Mouse (Mus musculus) G1E (cell line): ENCODE measurements at regions not wholly inside any gene's neighbourhood (a gene's known extent, or its start where the extent isn't known, plus 50 kb on each side); places are given as distances from the start of the nearest gene placed in this dataset.

Source experiments
- ATAC-seq: 2 replicates; pipeline ENCODE4 v1.8.0; 2016; ENCODE audit warnings: mild to moderate bottlenecking; ENCODE audit not compliant: insufficient number of reproducible peaks, poor library complexity, low FRiP score, severe bottlenecking; ENCODE audit errors: extremely low read depth
- DNase-seq: peaks from one replicate; pipeline ENCODE4 v3.0.0; 2012; ENCODE audit warnings: low spot score
- H3K27me3 ChIP-seq: 2 replicates; pipeline ENCODE4 v1.6.1; 2012; ENCODE audit warnings: mild to moderate bottlenecking, low read length, inconsistent platforms; ENCODE audit not compliant: insufficient read depth
- H3K36me3 ChIP-seq: replicated peaks from 2 replicates; pipeline ENCODE3; 2012; ENCODE audit warnings: mild to moderate bottlenecking, inconsistent platforms
- H3K4me1 ChIP-seq: 2 replicates; pipeline ENCODE4 v1.6.1; 2012; ENCODE audit warnings: low read depth, low read length, inconsistent platforms, mixed read lengths; ENCODE audit not compliant: insufficient read depth
- H3K4me3 ChIP-seq: 2 replicates; pipeline ENCODE4 v1.5.1; 2012; ENCODE audit warnings: low read depth, mild to moderate bottlenecking, inconsistent platforms, low read length, moderate library complexity, mixed read lengths
- H3K9me3 ChIP-seq: replicated peaks from 2 replicates; pipeline ENCODE4 v1.6.1; 2012; ENCODE audit warnings: inconsistent platforms
- CTCF ChIP-seq: IDR thresholded peaks from 2 replicates; pipeline ENCODE4 v1.5.1; 2012; ENCODE audit warnings: low read depth, low read length, inconsistent platforms, mixed read lengths
- GATA1 ChIP-seq: IDR thresholded peaks from 2 replicates; pipeline ENCODE4 v1.6.1; 2012; ENCODE audit warnings: borderline replicate concordance, low read length, inconsistent platforms, mixed read lengths
- GATA2 ChIP-seq: IDR thresholded peaks from 2 replicates; pipeline ENCODE4 v1.6.1; 2012; ENCODE audit warnings: low read depth, low read length, inconsistent platforms, borderline replicate concordance
- POLR2AphosphoS5 ChIP-seq: IDR thresholded peaks from 2 replicates; pipeline ENCODE4 v1.6.1; 2012; ENCODE audit warnings: low read depth, low read length, inconsistent platforms; ENCODE audit not compliant: insufficient replicate concordance
- TAL1 ChIP-seq: conservative IDR thresholded peaks from 2 replicates; pipeline ENCODE4 v1.6.1; 2012; ENCODE audit warnings: low read depth, low read length, inconsistent platforms, mixed read lengths

DNA sequence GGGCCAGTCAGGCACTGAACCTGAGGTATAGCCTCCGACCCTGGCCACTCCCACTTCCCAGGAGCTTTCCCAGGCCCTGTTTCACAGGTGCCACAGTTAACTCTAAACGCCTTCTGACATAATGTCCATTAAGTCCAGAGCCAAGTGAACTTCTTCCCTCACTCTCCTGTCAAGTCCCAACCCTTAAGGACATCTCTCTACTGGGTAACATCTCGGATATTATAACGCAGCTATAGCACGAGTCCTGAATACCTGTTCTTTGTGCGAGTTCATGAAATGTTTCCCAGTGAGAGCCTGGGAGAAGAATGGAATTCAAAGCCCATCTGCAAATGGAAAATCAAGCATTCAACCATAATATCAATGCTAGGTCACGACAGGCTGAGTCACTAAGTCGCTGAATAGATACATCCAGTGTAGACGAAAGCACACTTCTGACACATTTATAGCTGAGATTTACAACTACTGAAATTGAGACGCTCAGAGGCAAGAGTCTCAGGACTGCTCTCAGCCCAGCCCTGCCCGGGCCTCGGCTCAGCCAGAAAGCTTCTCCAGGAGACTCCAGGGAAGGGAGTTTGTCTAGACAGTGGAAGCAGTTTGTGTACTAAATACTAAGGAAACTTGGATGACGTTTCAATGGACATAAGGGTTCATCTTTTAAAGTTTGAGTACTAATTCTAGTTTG is 250.7 kb downstream of the Pdcd6ip start:
- ATAC-seq = no peak
- no peaks in the 10 kb centered on the region for H3K4me1 ChIP-seq
- no peaks in the 10 kb centered on the region for H3K27me3 ChIP-seq
- TF ChIP-seq TAL1 (no peak), GATA2 (no peak), POLR2AphosphoS5 (no peak), CTCF (no peak), GATA1 (no peak)
- peaks cover 73% of the 10 kb centered on the region for H3K9me3 ChIP-seq
- DNase-seq = no peak
- H3K4me3 ChIP-seq = no peak overlapping the region
- no peaks in the 10 kb centered on the region for H3K36me3 ChIP-seq

GRCm38 (mm10) chr9:113455577-113455976 is 252.5 kb downstream of the Pdcd6ip start:
- no peak for DNase-seq
- ATAC-seq = no peak
- no peak overlapping the region for H3K4me3 ChIP-seq
- no peaks in the 10 kb centered on the region for H3K27me3 ChIP-seq
- H3K36me3 ChIP-seq = no peaks in the 10 kb centered on the region
- peaks cover 73% of the 10 kb centered on the region for H3K9me3 ChIP-seq
- no peaks in the 10 kb centered on the region for H3K4me1 ChIP-seq
- TF ChIP-seq CTCF = no peak
- TF ChIP-seq GATA2 = no peak
- no peak for TF ChIP-seq POLR2AphosphoS5
- TF ChIP-seq GATA1 = no peak
- TF ChIP-seq TAL1 = no peak

DNA sequence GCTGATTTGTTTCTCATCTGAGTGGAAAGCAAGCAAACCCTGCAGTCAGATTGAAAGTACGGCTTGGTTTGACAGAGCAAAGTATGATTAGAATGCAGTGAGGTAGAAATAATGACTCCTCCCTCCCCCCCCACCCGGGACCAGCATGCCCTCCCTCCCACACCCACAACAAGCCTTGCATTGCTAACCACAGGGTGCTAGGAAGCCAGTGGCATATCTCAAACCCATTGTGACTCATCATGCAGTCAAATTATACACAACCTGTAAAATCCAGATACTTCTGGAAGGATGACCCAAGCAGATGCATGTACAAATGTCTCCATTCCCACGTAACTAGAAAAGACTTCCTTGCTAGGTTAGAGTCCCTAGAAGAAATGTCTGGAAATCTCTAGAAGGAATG is 254.8 kb downstream of the Pdcd6ip start:
- H3K4me3 ChIP-seq = no peak overlapping the region
- no peaks in the 10 kb centered on the region for H3K4me1 ChIP-seq
- no peaks in the 10 kb centered on the region for H3K36me3 ChIP-seq
- ATAC-seq = no peak
- H3K9me3 ChIP-seq = peaks cover 66% of the 10 kb centered on the region
- no peak for DNase-seq
- no peak for TF ChIP-seq CTCF
- no peak for TF ChIP-seq GATA1
- TF ChIP-seq TAL1 = no peak
- TF ChIP-seq GATA2 = no peak
- TF ChIP-seq POLR2AphosphoS5 = no peak
- H3K27me3 ChIP-seq = no peaks in the 10 kb centered on the region

- Histone ChIP-seq H3K4me1 (no peaks in the 10 kb centered on the region), H3K4me3 (no peak overlapping the region), H3K36me3 (no peaks in the 10 kb centered on the region), H3K9me3 (peaks cover 68% of the 10 kb centered on the region), H3K27me3 (no peaks in the 10 kb centered on the region)
- DNase-seq (no peak), ATAC-seq (no peak)
- no peak for TF ChIP-seq TAL1
- TF ChIP-seq CTCF = no peak
Observed at GRCm38 (mm10) chr9:113441770-113442411, 266.2 kb downstream of the Pdcd6ip start.

DNA sequence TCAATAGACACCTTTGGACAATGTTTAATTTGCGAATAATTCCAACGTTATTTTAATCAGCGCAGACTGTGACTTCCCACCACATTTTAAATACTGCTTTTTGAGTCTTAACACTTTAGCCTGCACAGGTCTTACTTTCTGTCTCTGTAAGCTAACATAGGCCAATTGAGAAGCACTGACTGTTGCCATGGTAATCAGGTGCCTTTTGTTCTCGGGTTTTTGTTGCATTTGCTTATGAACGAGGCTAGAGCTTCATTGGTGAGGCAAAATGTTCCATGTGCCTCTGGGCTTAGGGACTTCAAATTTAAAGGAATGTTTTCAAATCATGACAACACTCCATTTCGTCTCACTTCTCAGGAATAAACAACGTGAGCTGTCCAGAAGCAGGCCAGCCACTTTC is 269.7 kb downstream of the Pdcd6ip start:
- DNase-seq = no peak
- Histone ChIP-seq H3K36me3 (no peaks in the 10 kb centered on the region), H3K9me3 (peaks cover 55% of the 10 kb centered on the region), H3K27me3 (no peaks in the 10 kb centered on the region), H3K4me1 (no peaks in the 10 kb centered on the region), H3K4me3 (no peak overlapping the region)
- TF ChIP-seq GATA1 = no peak
- no peak for TF ChIP-seq TAL1
- no peak for TF ChIP-seq CTCF
- TF ChIP-seq GATA2 = no peak
- TF ChIP-seq POLR2AphosphoS5 = no peak
- no peak for ATAC-seq

DNA sequence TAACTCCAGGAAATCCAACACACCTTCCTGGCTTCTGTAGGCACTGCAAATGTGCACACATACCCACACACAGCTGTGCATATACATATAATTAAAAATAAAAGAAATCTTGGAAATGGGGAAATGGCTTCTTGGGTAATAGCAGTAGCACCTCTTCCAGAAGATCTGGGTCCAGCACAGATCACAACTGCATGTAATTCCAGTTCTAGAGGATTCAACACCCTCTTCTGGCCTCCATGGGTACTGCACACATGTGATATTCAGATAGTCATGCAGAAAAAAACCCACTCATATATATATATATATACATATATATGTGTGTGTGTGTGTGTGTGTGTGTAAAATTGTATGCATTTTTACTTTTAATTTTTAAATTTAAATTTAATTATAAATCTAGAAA is 272.1 kb downstream of the Pdcd6ip start:
- DNase-seq (no peak), ATAC-seq (no peak)
- Histone ChIP-seq H3K4me3 (no peak overlapping the region), H3K27me3 (no peaks in the 10 kb centered on the region), H3K9me3 (peaks cover 49% of the 10 kb centered on the region), H3K36me3 (no peaks in the 10 kb centered on the region), H3K4me1 (no peaks in the 10 kb centered on the region)
- no peak for TF ChIP-seq POLR2AphosphoS5
- TF ChIP-seq CTCF = no peak
- no peak for TF ChIP-seq GATA2
- no peak for TF ChIP-seq GATA1
- TF ChIP-seq TAL1 = no peak

DNA sequence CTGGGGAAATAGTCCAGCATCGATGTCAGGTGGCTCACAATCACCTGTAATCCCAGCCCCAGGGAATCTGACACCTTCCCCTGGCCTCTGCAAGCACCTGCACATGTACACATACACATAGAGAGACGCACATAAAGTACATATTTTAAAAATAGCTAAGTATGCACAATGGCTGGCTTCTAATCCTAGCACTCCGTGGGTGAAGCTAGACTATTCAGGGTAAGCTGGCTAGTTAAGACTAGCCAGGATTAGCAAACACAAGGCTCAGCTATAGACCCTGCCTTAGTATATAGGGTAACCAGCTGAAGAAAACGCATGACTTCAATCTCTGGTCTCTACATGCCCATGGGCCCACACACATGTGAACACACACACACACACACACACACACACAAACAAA is 274.6 kb downstream of the Pdcd6ip start:
- no peaks in the 10 kb centered on the region for H3K4me1 ChIP-seq
- H3K9me3 ChIP-seq = peaks cover 40% of the 10 kb centered on the region
- DNase-seq (no peak), ATAC-seq (no peak)
- H3K4me3 ChIP-seq = no peak overlapping the region
- no peaks in the 10 kb centered on the region for H3K27me3 ChIP-seq
- TF ChIP-seq GATA1 = no peak
- TF ChIP-seq GATA2 = no peak
- no peak for TF ChIP-seq TAL1
- no peak for TF ChIP-seq CTCF
- no peak for TF ChIP-seq POLR2AphosphoS5
- no peaks in the 10 kb centered on the region for H3K36me3 ChIP-seq
